Mouse (Mus musculus): ENCODE measurements around the gene Nop16. TPM values are rescaled to one million over a fixed set of nuclear protein-coding genes. Genes with fewer than 3 reads are reported as not detected.

Nop16 gene
- polyA plus RNA-seq (2017; shearing (Covaris generic)), result 53.7 TPM

GRCm38 (mm10) chr13:54589996-54590951 is at the start of gene Nop16, which contains the start of gene Higd2a:
Gene Nop16, minus strand, starts transcription at chr13:54590090.
Gene Higd2a, plus strand, starts transcription at chr13:54590207.

GRCm38 (mm10) chr13:54621155-54621932 is 31.5 kb upstream of the Nop16 start, which contains the start of gene Faf2:
Gene Faf2, plus strand, starts transcription at chr13:54621784.

GRCm38 (mm10) chr13:54610972-54611754 is 21.3 kb upstream of the Nop16 start, which contains the start of gene Cltb:
Gene Cltb, minus strand, starts transcription at chr13:54611344.

GRCm38 (mm10) chr13:54574854-54575481 is 14.9 kb downstream of the Nop16 start, which contains the start of gene Arl10:
Gene Arl10, plus strand, starts transcription at chr13:54575015.

GRCm38 (mm10) chr13:54565201-54565581 is 24.7 kb downstream of the Nop16 start, which contains the start of gene 4833439L19Rik:
Gene 4833439L19Rik, minus strand, starts transcription at chr13:54565435.

Other genes with a start within 250 kb of the Nop16 start
- gene Cplx2, start 218.7 kb downstream of the Nop16 start, polyA plus RNA-seq (2017; shearing (Covaris generic)), result not detected
- gene Thoc3, start 121.2 kb downstream of the Nop16 start, polyA plus RNA-seq (2017; shearing (Covaris generic)), result 34.3 TPM
- 12.5 TPM for gene Simc1, start 86.3 kb downstream of the Nop16 start, polyA plus RNA-seq (2017; shearing (Covaris generic))
- 87.5 TPM for gene 4833439L19Rik, start 24.7 kb downstream of the Nop16 start, polyA plus RNA-seq (2017; shearing (Covaris generic))
- 12.0 TPM for gene Arl10, start 15.1 kb downstream of the Nop16 start, polyA plus RNA-seq (2017; shearing (Covaris generic))
- gene Higd2a, start 117 bp upstream of the Nop16 start, polyA plus RNA-seq (2017; shearing (Covaris generic)), result 190 TPM
- gene Cltb, start 21.3 kb upstream of the Nop16 start, polyA plus RNA-seq (2017; shearing (Covaris generic)), result 35.1 TPM
- gene Faf2, start 31.7 kb upstream of the Nop16 start, polyA plus RNA-seq (2017; shearing (Covaris generic)), result 105 TPM
- gene Rnf44, start 103.8 kb upstream of the Nop16 start, polyA plus RNA-seq (2017; shearing (Covaris generic)), result 54.9 TPM
- gene Cdhr2, start 111.4 kb upstream of the Nop16 start, polyA plus RNA-seq (2017; shearing (Covaris generic)), result not detected
- gene Gprin1, start 159.8 kb upstream of the Nop16 start, polyA plus RNA-seq (2017; shearing (Covaris generic)), result not detected
- 0.40 TPM for gene Sncb, start 176.5 kb upstream of the Nop16 start, polyA plus RNA-seq (2017; shearing (Covaris generic))
- gene Eif4e1b, start 193.9 kb upstream of the Nop16 start, polyA plus RNA-seq (2017; shearing (Covaris generic)), result not detected
- gene Tspan17, start 199.3 kb upstream of the Nop16 start, polyA plus RNA-seq (2017; shearing (Covaris generic)), result 6.8 TPM